In genomic region chr10:44110460-44110859, GRCm38 (mm10) we compare ENCODE assay signal across 23 mouse cellular contexts. TPM values are rescaled to one million over a fixed set of nuclear protein-coding genes. Genes with fewer than 3 reads are reported as not detected.
DNase-seq lines count a peak whose midpoint lies in the region; ATAC-seq and TF ChIP-seq lines count a peak whose summit lies in the region.
"Had no signal": no experiment of that assay in that cellular context is flagged by ENCODE, and none has a peak within 500 bp of the region (broad histone marks: within the 10 kb centered on the region; RNA-seq: fewer than 3 reads in every experiment).

No protein-coding gene starts in this region.

- CTCF ChIA-PET in Patski (lab: Charles Lee) = interaction anchor here (0.6 kb wide), 1 partner anchor 25 kb away, joined by 3 read pairs; no protein-coding TSS in a partner anchor

- 0 out of 2 replicates have a peak overlapping the region, but pooled peaks have one; percentile 41 for H3K27ac ChIP-seq in liver, adult 2 months (replicated peaks; ENCODE audit: insufficient read depth, low read depth, low read length)
- H3K27ac ChIP-seq in liver, embryonic 11.5 days (ENCODE audit: low read depth, low read length) = no peak overlapping the region
- no peak overlapping the region for H3K27ac ChIP-seq in intestine, postnatal 0 days (ENCODE audit: low read depth, low read length)
- H3K27ac ChIP-seq: embryonic facial prominence, embryonic 15.5 days; forebrain, embryonic 10.5 days; forebrain, embryonic 15.5 days; heart, adult 2 months; heart, embryonic 15.5 days; hindbrain, embryonic 10.5 days; hindbrain, embryonic 14.5 days had no signal

- peaks cover 6% of the 10 kb centered on the region for H3K4me1 ChIP-seq in liver, adult 2 months (ENCODE audit: control insufficient read depth, insufficient read depth, low read length)
- no peaks in the 10 kb centered on the region for H3K4me1 ChIP-seq in liver, embryonic 11.5 days (replicated peaks; ENCODE audit: control insufficient read depth, insufficient read depth, low read length)
- H3K4me1 ChIP-seq in intestine, postnatal 0 days (replicated peaks; ENCODE audit: control insufficient read depth, insufficient read depth, low read length) = no peaks in the 10 kb centered on the region
- H3K4me1 ChIP-seq: embryonic facial prominence, embryonic 15.5 days; forebrain, embryonic 10.5 days; forebrain, embryonic 15.5 days; heart, embryonic 15.5 days; hindbrain, embryonic 10.5 days had no signal

- peak; percentile 57 for DNase-seq in heart, adult 11 months
- no peak for DNase-seq in heart, postnatal 10 days
- DNase-seq in liver, adult 2 months (ENCODE audit: extremely low read depth, low read depth, low spot score) = peak; percentile 87
- no peak for DNase-seq in liver, embryonic 11.5 days (ENCODE audit: low spot score)
- no peak for DNase-seq in Patski (ENCODE audit: low read depth, low spot score)
- no peak for DNase-seq in thymus, adult 18-20 months
- no peak for DNase-seq in left cerebral cortex, adult 18-20 months (ENCODE audit: low spot score in 2 of 2)
- DNase-seq: adrenal gland, adult 8-10 months; adrenal gland, postnatal 36 days; cerebellum, adult 8-10 months; cerebellum, postnatal 14 days; embryo, embryonic 11 days; gastrocnemius, postnatal 10 days; heart, adult 2 months had no signal

- H3K4me2 ChIP-seq in liver, embryonic 11.5 days = no peak overlapping the region
- no peak overlapping the region; the same call in 1 of the 2 replicates for H3K4me2 ChIP-seq in intestine, postnatal 0 days (replicated peaks; ENCODE audit: low read depth)
- H3K4me2 ChIP-seq: embryonic facial prominence, embryonic 15.5 days; forebrain, embryonic 15.5 days; heart, embryonic 11.5 days; heart, embryonic 15.5 days; hindbrain, embryonic 14.5 days had no signal

- no peak overlapping the region for H3K4me3 ChIP-seq in liver, adult 2 months (ENCODE audit: insufficient read depth, low read depth, low read length)
- H3K4me3 ChIP-seq in liver, embryonic 11.5 days (ENCODE audit: low read depth, low read length) = no peak overlapping the region
- H3K4me3 ChIP-seq in intestine, postnatal 0 days (ENCODE audit: low read depth, low read length) = no peak overlapping the region
- H3K4me3 ChIP-seq: embryonic facial prominence, embryonic 15.5 days; erythroblast, embryonic 14.5 days; forebrain, embryonic 10.5 days; forebrain, embryonic 15.5 days; heart, adult 2 months; heart, embryonic 15.5 days; hindbrain, embryonic 10.5 days had no signal

- no peaks in the 10 kb centered on the region for H3K9me3 ChIP-seq in liver, embryonic 11.5 days (ENCODE audit: control insufficient read depth, low read length)
- H3K9me3 ChIP-seq in intestine, postnatal 0 days (ENCODE audit: control insufficient read depth) = no peaks in the 10 kb centered on the region
- H3K9me3 ChIP-seq: embryonic facial prominence, embryonic 15.5 days; forebrain, embryonic 15.5 days; heart, embryonic 15.5 days had no signal

- no peak overlapping the region for H3K9ac ChIP-seq in liver, adult 2 months (ENCODE audit: low read depth, low read length)
- H3K9ac ChIP-seq in liver, embryonic 11.5 days (ENCODE audit: low read depth, low read length) = no peak overlapping the region
- H3K9ac ChIP-seq in intestine, postnatal 0 days (ENCODE audit: low read depth, low read length) = no peak overlapping the region
- H3K9ac ChIP-seq: embryonic facial prominence, embryonic 15.5 days; forebrain, embryonic 15.5 days; heart, embryonic 15.5 days; hindbrain, embryonic 14.5 days had no signal

- TF ChIP-seq POLR2A in liver, adult 2 months (IDR thresholded peaks at IDR 0.05; ENCODE audit: extremely low read depth, insufficient read depth, low read length) = no peak

- no peaks in the 10 kb centered on the region for H3K36me3 ChIP-seq in liver, adult 2 months (ENCODE audit: control insufficient read depth, insufficient read depth, low read length)
- H3K36me3 ChIP-seq in liver, embryonic 11.5 days (ENCODE audit: control insufficient read depth, insufficient read depth, low read length) = no peaks in the 10 kb centered on the region
- H3K36me3 ChIP-seq in intestine, postnatal 0 days (ENCODE audit: control insufficient read depth, insufficient read depth) = no peaks in the 10 kb centered on the region
- H3K36me3 ChIP-seq: embryonic facial prominence, embryonic 15.5 days; forebrain, embryonic 10.5 days; forebrain, embryonic 15.5 days; heart, embryonic 15.5 days; hindbrain, embryonic 10.5 days had no signal

- intact Hi-C loops in heart, postnatal 10 days (cut with DNase I) = no loop called here

- in situ Hi-C loops in Patski (cut with MboI; ENCODE audit: low pct_unique_long_range_greater_than_20kb) = no loop called here

- ATAC-seq in liver, embryonic 11.5 days (replicated peaks; ENCODE audit: low FRiP score) = no peak
- no peak for ATAC-seq in Patski
- peak; percentile 49; the same call in 1 of the 2 replicates for ATAC-seq in intestine, postnatal 0 days
- ATAC-seq: forebrain, embryonic 15.5 days had no signal

- TF ChIP-seq CTCF in liver, adult 2 months (IDR thresholded peaks at IDR 0.05; ENCODE audit: low read depth, low read length) = peak; percentile 51; the same call in 1 of the 2 replicates
- TF ChIP-seq CTCF in Patski (IDR thresholded peaks at IDR 0.05) = peak; percentile 35
- peak; percentile 27 for TF ChIP-seq CTCF in intestine, postnatal 0 days (IDR thresholded peaks at IDR 0.05; ENCODE audit: low read depth)

- no peaks in the 10 kb centered on the region for H3K79me2 ChIP-seq in liver, adult 2 months (ENCODE audit: control insufficient read depth, insufficient read depth, low read length)

- POLR2A ChIA-PET in Patski (lab: Charles Lee) = no interaction called here

- H3K27me3 ChIP-seq in liver, adult 2 months (ENCODE audit: control insufficient read depth, insufficient read depth, low read length) = no peaks in the 10 kb centered on the region
- H3K27me3 ChIP-seq in liver, embryonic 11.5 days (replicated peaks; ENCODE audit: control insufficient read depth, insufficient read depth, low read length) = no peaks in the 10 kb centered on the region
- no peaks in the 10 kb centered on the region for H3K27me3 ChIP-seq in Patski
- H3K27me3 ChIP-seq in intestine, postnatal 0 days (replicated peaks; ENCODE audit: control insufficient read depth, insufficient read depth, low read length) = no peaks in the 10 kb centered on the region
- H3K27me3 ChIP-seq: embryonic facial prominence, embryonic 15.5 days; forebrain, embryonic 15.5 days; heart, embryonic 15.5 days had no signal

RNA-seq across cellular contexts. Expression of gene Crybg1, which starts 38.2 kb away (rescaled TPM):
- 1 to 10 TPM; 1.8 to 2.1 TPM for total RNA-seq in heart, postnatal 10 days (2021)
- total RNA-seq in liver, adult 2 months (2014; rRNA removed) = 11.6 and 13.0 TPM in 2 replicates
- polyA plus RNA-seq in liver, adult 2 months (2012; rRNA removed) = 3.2 TPM in 2 replicates
- 0.33 and 0.56 TPM in 2 replicates for polyA plus RNA-seq in liver, embryonic 11.5 days (2014; fragmentation: Nextera tagmentation; extraction: Ambion mirVana)
- 25.5 TPM for polyA plus RNA-seq in Patski (2021)
- 3.1 and 3.2 TPM in 2 replicates for polyA plus RNA-seq in intestine, postnatal 0 days (2015; fragmentation: Nextera tagmentation; extraction: Ambion mirVana)
- under 1 TPM; 0.58 to 0.66 TPM for total RNA-seq in left cerebral cortex, adult 18-20 months (2021)

Comparison
In these comparisons a context has a peak if more than half of its experiments do, and no peak if none do; other contexts are left out.
1. DNase-seq: peak in heart, adult 11 months (single experiment) and liver, adult 2 months (single experiment); none in heart, postnatal 10 days (0 of 2), liver, embryonic 11.5 days (single experiment), Patski (single experiment), thymus, adult 18-20 months (0 of 2) and left cerebral cortex, adult 18-20 months (0 of 2).
2. Peak in every context shown above with its lines, with median percentiles within 50 percentile points of each other: CTCF ChIP-seq.